Mouse (Mus musculus) MEL (cell line): Measurements from ENCODE around the gene Mpnd.

ENCODE experiments used
- CTCF ChIP-seq, 3 experiments: IDR thresholded peaks in 2 of 3; conservative IDR thresholded peaks in 1 of 3; 2 replicates each; pipeline ENCODE4 v1.5.1; 2011 to 2012; ENCODE audit warnings: low read length in 3 of 3, low read depth in 2 of 3, mild to moderate bottlenecking in 2 of 3, improper control_type of control experiment in 1 of 3, inconsistent platforms in 1 of 3, mixed read lengths in 1 of 3, moderate library complexity in 1 of 3; ENCODE audit not compliant: control insufficient read depth in 1 of 3, insufficient read depth in 1 of 3, poor library complexity in 1 of 3, severe bottlenecking in 1 of 3
- NELFE ChIP-seq: IDR thresholded peaks from 2 replicates; pipeline ENCODE4 v1.6.1; 2011; ENCODE audit warnings: low read depth, low read length, improper control_type of control experiment

DNA sequence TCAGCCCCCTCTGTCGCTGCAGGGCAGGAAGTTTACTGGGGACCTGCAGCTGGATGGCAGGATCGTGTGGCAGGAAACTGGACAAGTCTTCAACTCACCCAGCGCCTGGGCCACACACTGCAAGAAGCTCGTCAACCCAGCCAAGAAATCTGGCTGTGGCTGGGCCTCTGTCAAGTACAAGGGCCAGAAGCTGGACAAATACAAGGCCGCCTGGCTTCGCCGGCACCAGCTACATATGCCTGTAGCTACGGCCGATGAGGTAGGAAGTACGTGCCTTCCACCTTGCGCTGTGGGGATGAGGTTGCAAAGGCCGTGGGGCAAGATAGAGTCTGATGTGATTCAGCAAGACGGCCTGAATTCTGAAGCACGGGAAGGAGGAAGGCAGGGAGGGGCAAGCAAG lies 4.7 kb downstream of the Mpnd start:
- no peak for TF ChIP-seq CTCF (IDR thresholded peaks at IDR 0.05 in 2 of 3, conservative IDR thresholded peaks at IDR 0.05 in 1 of 3; ENCODE audit: control insufficient read depth in 1 of 3, insufficient read depth in 1 of 3, low read depth in 2 of 3, low read length in 3 of 3, poor library complexity in 1 of 3, severe bottlenecking in 1 of 3)
- no peak for TF ChIP-seq NELFE
